Mouse (Mus musculus) hindbrain, postnatal 0 days (tissue): ENCODE results near the gene Itgb6. TPM values are rescaled to one million over a fixed set of nuclear protein-coding genes. Genes with fewer than 3 reads are reported as not detected.

Experiments used
- ATAC-seq: fragments of 200-750 bp; cut with Nextera tagmentation; 2 replicates; pipeline ENCODE4 v1.8.0; 2017; ENCODE audit warnings: mild to moderate bottlenecking, moderate TSS enrichment, moderate library complexity
- DNase-seq: peaks from one replicate; pipeline ENCODE4 v3.0.0-alpha.2; 2015; ENCODE audit warnings: low spot score
- H3K27ac ChIP-seq: fragments of 300-500 bp; sonication (generic); 2 replicates; pipeline ENCODE4 v1.5.1; 2014; ENCODE audit warnings: mild to moderate bottlenecking
- H3K27me3 ChIP-seq: fragments of 300-500 bp; sonication (generic); 2 replicates; pipeline ENCODE4 v1.6.1; 2014; ENCODE audit warnings: low read length, mixed read lengths; ENCODE audit not compliant: insufficient read depth
- H3K36me3 ChIP-seq: fragments of 300-500 bp; sonication (generic); 2 replicates; pipeline ENCODE4 v1.6.1; 2014; ENCODE audit warnings: low read length, mixed read lengths; ENCODE audit not compliant: insufficient read depth
- H3K4me1 ChIP-seq: fragments of 300-500 bp; sonication (generic); 2 replicates; pipeline ENCODE4 v1.6.1; 2014; ENCODE audit warnings: antibody characterized with exemption, low read length, mixed read lengths; ENCODE audit not compliant: insufficient read depth
- H3K4me2 ChIP-seq: fragments of 300-500 bp; sonication (generic); 2 replicates; pipeline ENCODE4 v1.6.1; 2014; ENCODE audit warnings: low read depth, mild to moderate bottlenecking, low read length, moderate library complexity, mixed read lengths
- H3K4me3 ChIP-seq: fragments of 300-500 bp; sonication (generic); 2 replicates; pipeline ENCODE4 v1.5.1; 2014; ENCODE audit warnings: low read length
- H3K9ac ChIP-seq: fragments of 300-500 bp; sonication (generic); replicated peaks from 2 replicates; pipeline ENCODE4 v1.6.1; 2014; ENCODE audit warnings: mild to moderate bottlenecking, low read length, moderate library complexity, mixed read lengths
- H3K9me3 ChIP-seq: fragments of 300-500 bp; sonication (generic); 2 replicates; pipeline ENCODE4 v1.6.1; 2016; ENCODE audit warnings: low read length, mixed read lengths
- CTCF ChIP-seq: IDR thresholded peaks from 2 replicates; pipeline ENCODE4 v1.5.1; 2016; ENCODE audit warnings: antibody characterized with exemption, control low read depth, low read depth
- WGBS: fragments of 180-500 bp; shearing (Covaris S2); extraction: QIAGEN DNeasy Blood & Tissue Kit; methylation state at CpG from one replicate; pipeline ENCODE4 v1.1.7; 2014; 5-methylcytosine and 5-hydroxymethylcytosine counted together
- polyA plus RNA-seq: library from polyadenylated mRNA; unstranded; fragments of >200 nt; fragmentation: Nextera tagmentation; extraction: Ambion mirVana; gene quantifications from 2 replicates; pipeline ENCODE4 v1.2.1, GENCODE M21; 2015
- total RNA-seq: library from RNA; depleted of rRNA; stranded (reverse); fragments of >200 nt; gene quantifications from 2 replicates; pipeline ENCODE4 v1.2.3, GENCODE M21; 2014

Gene Itgb6
- total and polyA plus RNA-seq, 2 experiments from 2014 or later, result 0.05 to 0.08 TPM

- no peak for ATAC-seq
- no peak for DNase-seq
- Histone ChIP-seq H3K27ac (no peak overlapping the region), H3K4me1 (peaks cover 8% of the 10 kb centered on the region), H3K9me3 (no peaks in the 10 kb centered on the region), H3K4me2 (no peak overlapping the region), H3K4me3 (no peak overlapping the region), H3K27me3 (no peaks in the 10 kb centered on the region), H3K36me3 (no peaks in the 10 kb centered on the region), H3K9ac (no peak overlapping the region)
- no peak for TF ChIP-seq CTCF
- WGBS, result 28% methylated on average over 7 of the region's 7 CpGs
Observed at GRCm38 (mm10) chr2:60714475-60714874, 8.0 kb downstream of the Itgb6 start.

- DNase-seq (peak; percentile 53), ATAC-seq (peak; percentile 68; the same call in 1 of the 2 replicates)
- TF ChIP-seq CTCF, result no peak
- H3K27ac ChIP-seq, result no peak overlapping the region
- H3K9me3 ChIP-seq, result no peaks in the 10 kb centered on the region
- H3K27me3 ChIP-seq, result no peaks in the 10 kb centered on the region
- no peak overlapping the region for H3K9ac ChIP-seq
- no peak overlapping the region for H3K4me3 ChIP-seq
- peaks cover 8% of the 10 kb centered on the region for H3K4me1 ChIP-seq
- no peak overlapping the region for H3K4me2 ChIP-seq
- WGBS, result 12% methylated on average over 8 of the region's 8 CpGs
- no peaks in the 10 kb centered on the region for H3K36me3 ChIP-seq
Observed at GRCm38 (mm10) chr2:60713857-60714256, 8.6 kb downstream of the Itgb6 start.

GRCm38 (mm10) chr2:60712891-60713290 lies 9.6 kb downstream of the Itgb6 start:
- Histone ChIP-seq H3K4me2 (no peak overlapping the region), H3K9ac (no peak overlapping the region), H3K27ac (no peak overlapping the region), H3K4me1 (peaks cover 8% of the 10 kb centered on the region), H3K4me3 (no peak overlapping the region), H3K36me3 (no peaks in the 10 kb centered on the region), H3K9me3 (no peaks in the 10 kb centered on the region), H3K27me3 (no peaks in the 10 kb centered on the region)
- 77% methylated on average over 5 of the region's 5 CpGs for WGBS
- no peak for TF ChIP-seq CTCF
- DNase-seq (no peak), ATAC-seq (no peak)

GRCm38 (mm10) chr2:60712483-60712882 lies 10.0 kb downstream of the Itgb6 start:
- no peak overlapping the region for H3K4me3 ChIP-seq
- no peaks in the 10 kb centered on the region for H3K27me3 ChIP-seq
- WGBS, result 76% methylated on average over 6 of the region's 6 CpGs
- ATAC-seq, result no peak
- H3K27ac ChIP-seq, result no peak overlapping the region
- no peak for DNase-seq
- H3K9me3 ChIP-seq, result no peaks in the 10 kb centered on the region
- peaks cover 8% of the 10 kb centered on the region for H3K4me1 ChIP-seq
- no peaks in the 10 kb centered on the region for H3K36me3 ChIP-seq
- H3K4me2 ChIP-seq, result no peak overlapping the region
- no peak for TF ChIP-seq CTCF
- no peak overlapping the region for H3K9ac ChIP-seq

GRCm38 (mm10) chr2:60711098-60711880 lies 11.2 kb downstream of the Itgb6 start:
- H3K4me1 ChIP-seq, result peaks cover 8% of the 10 kb centered on the region
- ATAC-seq, result no peak
- H3K4me2 ChIP-seq, result no peak overlapping the region
- H3K36me3 ChIP-seq, result no peaks in the 10 kb centered on the region
- H3K9ac ChIP-seq, result no peak overlapping the region
- WGBS, result 90% methylated on average over 7 of the region's 7 CpGs
- H3K27ac ChIP-seq, result no peak overlapping the region
- H3K9me3 ChIP-seq, result no peaks in the 10 kb centered on the region
- no peak overlapping the region for H3K4me3 ChIP-seq
- H3K27me3 ChIP-seq, result no peaks in the 10 kb centered on the region
- no peak for DNase-seq
- no peak for TF ChIP-seq CTCF

GRCm38 (mm10) chr2:60710317-60710716 lies 12.1 kb downstream of the Itgb6 start:
- Histone ChIP-seq H3K4me1 (peaks cover 8% of the 10 kb centered on the region), H3K27ac (no peak overlapping the region), H3K4me3 (no peak overlapping the region), H3K9ac (no peak overlapping the region), H3K4me2 (no peak overlapping the region), H3K27me3 (no peaks in the 10 kb centered on the region), H3K9me3 (no peaks in the 10 kb centered on the region), H3K36me3 (no peaks in the 10 kb centered on the region)
- WGBS, result 96% methylated on average over 4 of the region's 4 CpGs
- no peak for TF ChIP-seq CTCF
- DNase-seq (no peak), ATAC-seq (no peak)

- TF ChIP-seq CTCF, result no peak
- no peaks in the 10 kb centered on the region for H3K36me3 ChIP-seq
- H3K27me3 ChIP-seq, result no peaks in the 10 kb centered on the region
- DNase-seq, result no peak
- 36% methylated on average over 3 of the region's 3 CpGs for WGBS
- H3K27ac ChIP-seq, result no peak overlapping the region
- peaks cover 1% of the 10 kb centered on the region; the same call in 1 of the 2 replicates for H3K4me1 ChIP-seq
- H3K4me3 ChIP-seq, result no peak overlapping the region
- H3K9ac ChIP-seq, result no peak overlapping the region
- no peak overlapping the region for H3K4me2 ChIP-seq
- ATAC-seq, result no peak
- H3K9me3 ChIP-seq, result no peaks in the 10 kb centered on the region
Observed at GRCm38 (mm10) chr2:60708671-60709070, 13.8 kb downstream of the Itgb6 start.
